Mouse (Mus musculus) ES-E14 (cell line): ENCODE results near the gene Ank3. TPM values are rescaled to one million over a fixed set of nuclear protein-coding genes. Genes with fewer than 3 reads are reported as not detected.

Experiments
- DNase-seq: peaks from one replicate; pipeline ENCODE4 v3.0.0-alpha.2; 2013; ENCODE audit warnings: low read depth, low spot score
- H3K27ac ChIP-seq: 2 replicates; pipeline ENCODE4 v1.5.1; 2012; ENCODE audit warnings: low read depth, mild to moderate bottlenecking, low read length, moderate library complexity, mixed read lengths; ENCODE audit not compliant: poor library complexity, insufficient read depth, severe bottlenecking
- H3K36me3 ChIP-seq: 2 replicates; pipeline ENCODE4 v1.6.1; 2012; ENCODE audit warnings: mild to moderate bottlenecking, low read length, moderate library complexity, mixed read lengths; ENCODE audit not compliant: control insufficient read depth, poor library complexity, insufficient read depth, severe bottlenecking
- H3K4me1 ChIP-seq, 2 experiments: fragments of 150-350 bp in 1 of 2; sonication (generic) in 1 of 2; 2 replicates each; pipeline ENCODE4 v1.6.1; 2012; ENCODE audit warnings: low read length in 2 of 2, mild to moderate bottlenecking in 1 of 2, mixed read lengths in 1 of 2; ENCODE audit not compliant: control insufficient read depth in 2 of 2, insufficient read depth in 2 of 2, poor library complexity in 1 of 2
- H3K4me3 ChIP-seq, 2 experiments: fragments of 150-350 bp in 1 of 2; sonication (generic) in 1 of 2; 2 replicates each; pipeline ENCODE4 v1.5.1; 2012; ENCODE audit warnings: low read length in 2 of 2, low read depth in 1 of 2, mild to moderate bottlenecking in 1 of 2, mixed read lengths in 1 of 2; ENCODE audit not compliant: insufficient read depth in 1 of 2, poor library complexity in 1 of 2, severe bottlenecking in 1 of 2
- H3K9ac ChIP-seq: 2 replicates; pipeline ENCODE4 v1.6.1; 2012; ENCODE audit warnings: low read depth, mild to moderate bottlenecking, low read length, mixed read lengths; ENCODE audit not compliant: poor library complexity, insufficient read depth, severe bottlenecking
- H3K9me3 ChIP-seq: fragments of 150-350 bp; sonication (generic); 2 replicates; pipeline ENCODE4 v1.6.1; 2012; ENCODE audit warnings: low read depth, mild to moderate bottlenecking, low read length; ENCODE audit not compliant: control insufficient read depth, insufficient read depth
- CHD2 ChIP-seq: IDR thresholded peaks from 2 replicates; pipeline ENCODE4 v1.6.1; 2014; ENCODE audit warnings: mild to moderate bottlenecking, low read depth, low read length, inconsistent platforms
- HCFC1 ChIP-seq: IDR thresholded peaks from 2 replicates; pipeline ENCODE4 v1.6.1; 2012; ENCODE audit warnings: low read length, inconsistent platforms, borderline replicate concordance; ENCODE audit not compliant: insufficient read depth
- MAFK ChIP-seq: IDR thresholded peaks from 2 replicates; pipeline ENCODE4 v1.6.1; 2014; ENCODE audit warnings: mild to moderate bottlenecking, low read depth, low read length, inconsistent platforms; ENCODE audit not compliant: insufficient read depth
- ZC3H11A ChIP-seq: IDR thresholded peaks from 2 replicates; pipeline ENCODE4 v1.6.1; 2012; ENCODE audit warnings: low read depth, mild to moderate bottlenecking, inconsistent platforms, low read length, borderline replicate concordance
- ZNF384 ChIP-seq: IDR thresholded peaks from 2 replicates; pipeline ENCODE4 v1.6.1; 2012; ENCODE audit warnings: low read depth, low read length, inconsistent platforms
- in situ Hi-C, 2 experiments: fragments of 600-800 bp; cut with MboI; formaldehyde crosslinking; loops; one replicate each; pipeline ENCODE4 v1.15.1; 2025; ENCODE audit warnings: low sequenced_read_pairs in 2 of 2, inconsistent platforms in 1 of 2; ENCODE audit not compliant: unreplicated experiment in 2 of 2
- total RNA-seq: library from RNA; depleted of rRNA; stranded (reverse); fragments of 300-350 nt; gene quantifications from 2 replicates; pipeline ENCODE4 v1.2.3, GENCODE M21; 2012

Gene Ank3
- total RNA-seq, 1 experiment: 6.5 TPM

DNA sequence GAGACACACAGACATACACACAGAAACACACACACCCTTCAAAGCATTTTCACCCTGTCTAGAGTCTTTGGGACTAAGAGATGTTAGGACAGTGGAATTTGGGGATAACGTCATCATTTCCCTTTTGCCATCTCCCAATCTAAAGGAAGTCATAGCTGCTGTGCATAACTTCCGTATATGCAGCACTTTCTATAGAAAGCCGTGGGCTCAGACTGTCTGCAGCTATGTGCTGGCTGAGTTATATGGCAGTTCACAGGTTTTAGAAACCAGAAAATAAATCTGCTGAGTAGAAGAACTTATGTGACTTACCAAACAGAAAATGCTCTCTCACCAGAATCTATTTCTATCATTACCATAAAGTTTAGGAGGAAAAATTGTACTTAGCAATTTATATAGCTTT, 501.2 kb downstream of the Ank3 start:
- H3K27ac ChIP-seq: no peak overlapping the region
- H3K9ac ChIP-seq: no peak overlapping the region
- no peak overlapping the region for H3K4me3 ChIP-seq
- TF ChIP-seq CHD2: no peak
- TF ChIP-seq ZC3H11A: no peak
- no peak for TF ChIP-seq ZNF384
- TF ChIP-seq MAFK: no peak
- no peak for TF ChIP-seq HCFC1
- no peaks in the 10 kb centered on the region for H3K36me3 ChIP-seq
- no peaks in the 10 kb centered on the region for H3K4me1 ChIP-seq
- DNase-seq: no peak
- no peaks in the 10 kb centered on the region for H3K9me3 ChIP-seq
- in situ Hi-C loops: no loop called here

DNA sequence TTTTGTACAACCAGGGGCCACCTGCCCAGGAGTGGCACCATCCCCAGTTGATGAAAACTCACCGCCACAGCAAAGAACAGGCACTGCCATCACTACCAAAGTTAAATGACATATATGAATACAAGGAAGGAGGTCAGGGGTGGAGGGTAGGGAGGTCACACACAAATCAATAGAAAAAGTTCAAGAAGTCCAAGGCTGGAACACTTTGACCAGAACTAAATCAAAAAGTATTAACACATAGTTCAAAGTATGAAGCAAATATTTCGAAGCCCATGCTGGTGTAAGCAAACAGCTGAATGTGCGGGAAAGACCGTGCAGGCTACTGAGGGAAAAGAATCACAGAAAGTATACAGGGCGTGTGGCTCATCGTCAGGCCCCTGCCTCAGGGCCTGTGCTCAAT, 503.5 kb downstream of the Ank3 start:
- no peak overlapping the region for H3K27ac ChIP-seq
- H3K9ac ChIP-seq: no peak overlapping the region
- H3K36me3 ChIP-seq: no peaks in the 10 kb centered on the region
- no peak for TF ChIP-seq HCFC1
- no peak for TF ChIP-seq MAFK
- TF ChIP-seq ZNF384: no peak
- TF ChIP-seq CHD2: no peak
- no peak for TF ChIP-seq ZC3H11A
- no peaks in the 10 kb centered on the region for H3K9me3 ChIP-seq
- no peak for DNase-seq
- no peak overlapping the region for H3K4me3 ChIP-seq
- H3K4me1 ChIP-seq: no peaks in the 10 kb centered on the region
- in situ Hi-C loops: no loop called here

DNA sequence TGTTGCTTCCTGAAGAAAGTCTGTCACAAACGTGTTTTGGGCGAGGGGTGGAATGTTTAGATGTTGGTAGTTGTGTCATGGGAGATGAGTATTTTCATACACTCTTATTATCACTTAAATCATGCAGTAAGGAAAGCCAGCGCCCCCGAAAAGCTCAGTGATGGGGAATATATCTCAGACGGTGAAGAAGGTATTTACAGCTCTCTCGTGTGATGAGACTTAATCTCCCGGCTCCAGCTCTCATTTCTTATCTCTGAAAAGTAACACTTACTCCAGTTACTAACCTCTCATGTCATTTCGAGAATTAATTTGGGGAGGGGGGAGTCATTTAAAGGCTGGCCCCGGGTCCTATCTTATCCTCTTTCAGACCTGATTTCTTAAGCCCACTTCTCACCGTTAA, 505.7 kb downstream of the Ank3 start:
- in situ Hi-C loops: no loop called here

DNA sequence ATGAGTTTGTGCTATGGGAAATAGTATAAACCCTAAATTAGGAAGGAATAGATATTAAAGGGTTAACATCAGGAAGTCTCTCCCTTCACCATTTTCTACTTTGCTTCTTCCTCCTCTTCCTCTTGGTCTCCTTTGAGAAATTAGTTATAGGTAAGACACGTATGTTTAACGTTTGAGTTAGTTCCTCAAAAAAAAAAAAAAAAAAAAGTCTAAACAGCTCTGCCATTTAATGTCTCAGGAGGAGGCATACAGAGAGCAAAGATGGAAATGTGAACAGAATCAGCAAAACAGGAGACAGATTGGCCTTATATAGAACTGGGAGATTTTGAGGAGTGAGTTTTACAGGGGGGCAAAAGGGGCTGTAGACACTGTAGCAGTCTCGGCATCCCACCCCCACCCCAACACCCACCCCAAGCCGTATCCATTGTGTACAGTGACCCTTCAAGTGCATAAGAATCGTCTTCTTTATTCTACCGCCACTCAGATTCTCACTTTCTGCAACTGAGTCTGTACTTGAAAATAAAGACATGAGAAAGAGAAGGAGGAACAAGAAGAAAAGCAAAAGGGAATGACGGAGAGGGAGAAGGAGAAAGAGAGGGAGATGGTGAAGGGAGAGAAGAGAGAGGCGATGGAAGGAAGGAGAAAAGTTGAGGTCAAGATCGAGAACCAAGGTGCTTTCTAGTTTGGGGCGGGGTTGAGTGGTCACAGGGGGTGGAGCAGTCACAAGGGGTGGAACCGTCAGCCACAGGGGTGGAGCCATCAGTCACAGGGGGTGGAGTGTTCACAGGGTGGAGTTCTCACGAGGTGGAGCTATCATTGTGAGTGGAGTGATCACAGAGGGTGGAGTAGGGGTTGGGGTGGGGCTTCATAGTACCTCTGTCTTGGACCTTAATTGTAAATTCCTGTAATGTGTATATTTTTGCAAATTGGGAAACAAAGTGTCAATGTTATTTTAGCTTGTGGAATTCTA, 509.5 kb downstream of the Ank3 start:
- no peaks in the 10 kb centered on the region for H3K9me3 ChIP-seq
- no peak overlapping the region for H3K9ac ChIP-seq
- TF ChIP-seq ZC3H11A (no peak), MAFK (no peak), HCFC1 (no peak), ZNF384 (no peak), CHD2 (no peak)
- peaks cover 1 to 12% of the 10 kb centered on the region in 2 experiments; a peak in 2 of 4 replicates for H3K4me1 ChIP-seq
- peak; percentile 75 for DNase-seq
- no peak overlapping the region for H3K27ac ChIP-seq
- in situ Hi-C loops: no loop called here
- H3K4me3 ChIP-seq: 0 out of 4 replicates have a peak overlapping the region, but pooled peaks of 1 of the 2 experiments have one; percentile 16
- H3K36me3 ChIP-seq: no peaks in the 10 kb centered on the region

More for the DNA sequence above, 505.7 kb downstream of the Ank3 start:
- Histone ChIP-seq H3K27ac (no peak overlapping the region), H3K4me1 (peaks cover 1 to 8% of the 10 kb centered on the region in 2 experiments; a peak in 1 of 4 replicates), H3K4me3 (no peak overlapping the region), H3K36me3 (no peaks in the 10 kb centered on the region), H3K9ac (no peak overlapping the region), H3K9me3 (no peaks in the 10 kb centered on the region)
- DNase-seq: no peak
- TF ChIP-seq ZC3H11A: no peak
- no peak for TF ChIP-seq ZNF384
- TF ChIP-seq CHD2: no peak
- no peak for TF ChIP-seq HCFC1
